Mouse (Mus musculus) c-Kit-negative CD71-positive TER-119-positive erythroid progenitor cells, embryonic 14.5 days (primary cell): ENCODE measurements at regions not wholly inside any gene's neighbourhood (a gene's known extent, or its start where the extent isn't known, plus 50 kb on each side); places are given as distances from the start of the nearest gene placed in this dataset.

Experiments used
- DNase-seq: peaks from one replicate; pipeline ENCODE4 v3.0.0-alpha.2; 2013; ENCODE audit warnings: low read depth, low spot score

DNA sequence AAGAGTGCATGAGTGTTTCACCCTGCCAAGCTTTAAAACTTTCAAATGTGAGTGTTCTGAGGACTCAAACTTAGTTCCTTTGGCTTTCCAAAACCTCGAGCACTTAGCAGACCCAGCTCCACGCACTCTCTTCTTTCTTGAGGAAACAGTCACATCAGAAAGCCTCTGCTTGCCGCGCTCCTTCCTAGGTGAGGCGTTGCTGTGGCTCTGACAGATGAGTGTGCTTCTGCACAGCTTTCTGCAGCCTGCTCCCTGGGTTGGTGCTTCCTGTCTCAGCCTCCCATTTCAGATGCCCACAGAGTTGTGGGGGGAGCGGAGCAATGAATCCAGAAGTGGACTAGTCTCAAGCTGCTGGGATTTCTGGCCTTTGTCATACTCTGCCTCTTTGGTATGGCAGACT is 95.3 kb upstream of the Id2 start:
- no peak for DNase-seq

DNA sequence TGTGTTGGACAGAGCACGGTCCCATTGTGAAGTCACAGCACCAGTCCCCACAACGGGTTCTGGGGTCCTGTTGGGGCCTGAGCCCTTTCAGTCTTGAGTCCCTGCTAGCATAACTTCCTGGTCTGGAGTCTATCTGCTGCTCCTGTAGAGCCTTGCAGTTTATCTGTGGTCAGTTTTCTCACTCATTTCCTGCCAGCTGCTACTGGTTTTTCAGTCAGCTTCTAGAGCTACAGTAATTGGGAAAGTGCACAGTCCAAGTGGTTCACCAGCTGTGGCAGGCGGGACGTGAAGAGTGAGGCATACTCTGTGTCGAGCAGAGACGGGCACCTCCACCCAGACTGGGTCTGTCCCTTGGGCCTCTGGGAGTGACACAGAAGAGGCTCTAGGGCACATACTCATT is 93.4 kb upstream of the Id2 start:
- DNase-seq = no peak

DNA sequence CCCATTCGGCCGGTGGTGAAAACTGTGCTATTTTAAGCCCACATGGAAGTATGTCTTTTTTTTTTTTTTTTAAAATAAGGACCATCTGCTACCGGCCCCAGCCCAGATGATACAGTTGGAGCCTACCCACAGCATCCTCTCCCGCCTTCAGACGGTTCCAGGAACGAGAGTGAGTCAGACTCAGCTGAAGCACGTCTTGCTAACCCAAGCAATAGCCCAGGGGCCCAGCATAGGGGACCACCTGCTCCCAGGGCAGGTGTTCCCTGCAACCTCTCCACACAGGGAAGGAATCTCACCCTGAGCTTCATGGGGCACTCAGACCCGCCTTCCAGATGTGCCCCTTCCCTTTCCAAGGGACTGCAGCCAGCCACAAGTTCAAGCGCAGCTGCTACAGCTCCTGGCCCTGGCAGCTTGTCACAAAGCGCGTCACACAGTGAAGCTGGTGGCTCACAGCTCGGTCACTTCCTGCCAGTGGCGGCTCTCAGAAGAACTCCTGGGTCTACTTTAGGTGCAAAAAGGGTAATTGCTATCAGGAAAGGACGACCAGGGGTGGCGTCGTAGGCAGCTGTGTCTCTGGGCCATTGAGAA is 92.3 kb upstream of the Id2 start:
- no peak for DNase-seq

DNA sequence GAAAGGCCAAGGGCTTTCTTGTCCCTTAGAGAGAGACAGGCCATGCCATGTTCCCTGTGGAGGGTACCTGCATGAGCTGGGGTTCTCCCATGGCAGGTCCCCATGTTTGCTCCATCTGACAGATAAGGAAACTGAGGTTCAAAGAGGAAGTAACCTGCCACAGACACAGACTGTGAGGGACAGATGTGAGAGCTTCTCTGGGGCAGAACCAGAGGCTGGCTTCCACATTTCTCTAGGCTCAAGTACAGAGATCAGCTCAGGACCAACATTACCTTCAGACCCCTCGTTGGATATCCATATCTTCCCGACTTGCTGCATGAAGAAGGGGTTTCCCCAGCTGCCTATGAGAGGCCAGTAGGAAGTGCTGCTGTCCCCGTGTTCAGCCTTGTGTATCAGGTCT is 91.6 kb upstream of the Id2 start:
- no peak for DNase-seq

DNA sequence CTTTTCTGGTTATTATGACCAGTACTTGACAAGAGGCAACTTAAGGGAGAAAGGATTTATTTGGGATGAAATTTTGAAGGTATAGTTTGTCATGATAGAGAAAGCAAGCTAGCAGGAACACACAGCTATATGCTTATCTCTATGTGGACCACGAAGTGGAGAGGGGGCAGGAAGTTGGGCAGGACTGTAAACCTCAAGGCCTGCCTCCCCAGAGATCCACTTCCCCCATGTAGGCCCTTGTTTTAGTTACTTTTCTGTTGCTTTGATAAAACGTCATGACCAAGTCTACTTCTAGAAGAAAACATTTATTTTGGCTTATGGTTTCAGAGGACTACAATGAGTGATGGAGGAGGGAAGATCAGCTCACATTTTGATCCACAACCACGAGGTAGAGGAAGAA is 90.3 kb upstream of the Id2 start:
- no peak for DNase-seq

DNA sequence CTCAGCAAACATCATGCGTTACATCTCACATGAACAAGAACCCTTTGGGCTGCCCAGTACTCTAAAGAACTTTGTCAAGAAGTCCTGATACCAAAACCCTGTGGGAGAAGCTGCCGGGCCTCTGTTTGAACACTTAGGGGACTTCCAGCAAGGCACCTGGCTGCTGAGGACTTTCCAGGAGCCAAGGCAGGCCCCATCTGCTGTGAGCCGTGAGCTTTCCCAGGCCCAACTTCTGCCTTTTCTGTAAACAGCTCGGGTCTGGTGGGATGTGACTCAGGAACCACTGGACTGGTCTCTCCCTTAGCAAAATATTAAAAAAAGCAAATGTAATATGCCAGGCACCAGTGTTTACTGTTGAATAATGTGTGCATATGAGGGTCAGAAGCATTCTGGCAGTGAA is 85.7 kb upstream of the Id2 start:
- DNase-seq = no peak

DNA sequence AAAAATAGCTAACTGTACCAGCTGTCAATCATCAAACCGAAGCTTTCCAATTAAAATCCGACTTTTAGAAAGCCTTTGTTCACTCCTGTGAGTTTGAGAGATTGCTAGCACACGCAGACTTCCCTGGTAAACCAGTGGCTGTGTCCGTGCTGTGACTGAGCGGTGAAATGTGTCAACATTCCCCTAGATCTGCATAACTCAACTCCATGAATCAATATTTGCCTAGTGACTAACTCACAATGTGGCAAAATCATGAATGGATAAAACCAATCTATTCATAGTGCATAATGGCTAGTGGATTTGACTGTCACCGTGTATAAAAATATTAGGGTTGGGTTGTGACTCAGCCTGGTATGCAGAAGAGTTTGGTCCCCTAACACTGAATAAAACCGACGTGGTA is 84.4 kb upstream of the Id2 start:
- no peak for DNase-seq

DNA sequence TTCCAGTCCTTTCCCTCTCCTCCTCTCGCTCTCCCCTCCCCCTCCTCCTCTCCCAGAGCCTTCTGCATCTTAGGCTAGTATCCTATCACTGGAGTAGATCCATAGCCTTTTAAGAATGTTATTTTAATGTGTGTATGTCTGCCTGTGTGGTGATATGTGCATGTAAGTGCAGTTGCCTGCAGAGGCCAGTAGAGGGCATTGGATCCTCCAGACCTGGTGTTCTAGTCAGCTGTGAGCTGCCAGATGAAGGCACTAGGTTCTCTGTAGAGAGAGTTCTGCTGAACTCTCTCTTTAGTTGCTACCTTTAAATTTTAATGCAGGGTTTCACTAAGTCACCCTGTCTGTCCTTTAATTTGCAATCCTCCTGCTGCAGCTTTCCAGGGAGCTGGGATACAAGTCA is 83.9 kb upstream of the Id2 start:
- DNase-seq = no peak

DNA sequence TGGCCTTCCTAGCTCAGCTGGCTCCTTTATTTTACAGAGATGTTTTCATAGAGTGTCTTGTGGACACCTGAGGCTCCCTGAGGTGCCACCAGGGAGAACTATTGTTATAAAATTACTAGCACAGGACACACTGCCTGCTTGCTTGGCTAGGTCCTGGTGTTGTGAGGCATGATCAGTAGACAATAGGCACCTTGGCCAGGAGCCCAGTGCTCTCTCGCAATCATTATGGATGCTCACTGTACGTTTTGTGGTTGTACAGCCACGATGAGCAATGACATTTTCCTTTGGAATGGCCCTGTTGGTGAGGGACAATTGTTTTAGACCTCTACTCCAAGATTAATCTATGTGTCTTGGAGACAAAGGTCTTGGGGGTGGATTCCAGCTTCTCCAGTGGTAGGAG is 83.3 kb upstream of the Id2 start:
- DNase-seq = no peak

DNA sequence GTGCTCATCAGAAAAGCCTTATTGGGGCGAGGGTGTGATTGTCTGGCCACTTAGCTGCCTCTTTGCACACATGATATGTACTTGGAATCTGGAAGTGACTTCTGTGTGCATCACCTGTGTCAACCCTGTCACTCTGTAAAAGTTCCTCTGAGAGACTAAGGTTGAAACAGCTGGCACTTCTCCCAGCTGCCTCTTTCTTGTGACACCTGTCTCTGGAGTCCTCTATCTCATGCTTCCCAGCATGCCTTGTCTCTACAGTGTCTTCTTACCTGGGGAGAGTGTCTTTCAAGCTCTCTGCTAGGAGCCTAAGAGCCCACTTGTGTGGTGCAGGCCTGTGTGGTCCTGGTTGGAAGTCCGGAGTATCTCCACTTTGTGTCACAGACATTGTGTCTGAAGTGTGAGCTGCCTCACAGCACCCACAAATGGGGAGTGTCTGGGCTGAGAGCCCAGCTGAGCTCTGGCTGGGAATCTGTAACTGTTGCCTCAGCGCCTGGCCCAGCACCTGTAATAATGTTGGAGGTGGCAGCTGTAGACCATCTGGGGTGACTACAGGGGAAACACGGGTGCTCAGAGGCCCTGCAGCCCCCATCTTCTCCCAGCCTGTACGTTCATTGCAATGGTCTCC is 81.7 kb upstream of the Id2 start:
- DNase-seq = no peak

DNA sequence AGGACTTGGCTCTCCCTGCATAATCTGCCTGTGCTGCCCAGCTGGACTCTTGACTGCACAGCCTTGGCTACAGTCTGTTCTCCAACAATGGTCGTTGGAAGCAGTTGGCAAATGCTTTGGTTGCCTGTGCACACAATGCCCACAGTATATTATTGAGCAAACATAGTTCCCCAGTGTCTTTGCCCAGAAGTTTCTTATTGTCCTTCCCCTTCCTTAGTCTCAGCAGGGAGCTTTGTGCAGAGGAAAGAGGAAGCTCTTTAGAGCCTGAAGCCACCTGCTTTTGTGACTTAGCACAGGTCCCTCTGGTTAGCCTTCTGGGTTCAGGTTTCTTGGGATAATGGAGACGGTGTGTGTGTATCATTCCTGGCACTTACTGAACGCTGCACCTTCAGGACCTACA is 80.9 kb upstream of the Id2 start:
- DNase-seq = no peak

DNA sequence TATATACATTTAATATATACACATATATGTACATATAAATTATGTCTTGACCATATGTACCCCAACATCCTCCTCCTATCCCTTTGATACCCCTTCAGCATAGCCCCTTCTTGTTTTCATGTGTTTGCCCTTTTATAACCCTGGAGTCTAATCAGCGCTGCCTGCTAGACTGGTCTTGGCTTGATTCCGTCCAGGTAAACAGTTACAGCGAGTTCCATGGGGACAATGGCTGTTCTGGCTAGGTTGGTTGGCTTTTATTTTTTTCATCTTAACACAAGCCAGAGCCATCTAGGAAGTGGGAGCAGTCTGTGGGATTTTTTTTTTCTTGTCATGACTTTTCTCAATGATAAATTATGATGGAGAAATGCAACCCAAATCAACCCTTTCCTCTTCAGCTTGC is 79.6 kb upstream of the Id2 start:
- DNase-seq = no peak

DNA sequence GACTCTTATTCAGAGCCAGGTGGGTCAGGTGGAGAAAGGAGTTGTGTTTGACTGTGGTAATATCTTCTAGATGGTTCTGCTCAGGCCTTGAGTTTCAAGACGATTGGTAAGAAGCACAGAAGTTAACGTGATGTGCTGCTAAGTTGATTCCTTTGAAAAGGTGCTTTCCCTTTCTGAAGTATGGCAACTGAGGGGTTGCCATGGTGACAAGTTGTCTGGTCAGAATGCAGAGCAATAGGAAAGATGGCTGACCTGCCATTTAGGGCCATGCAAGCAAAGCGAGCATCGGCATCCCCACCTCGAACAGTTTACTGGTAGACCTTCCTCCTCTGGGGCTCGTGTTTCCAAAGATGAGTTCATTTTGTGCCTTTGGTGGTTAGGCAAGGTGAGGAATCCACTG is 76.1 kb upstream of the Id2 start:
- DNase-seq = no peak

DNA sequence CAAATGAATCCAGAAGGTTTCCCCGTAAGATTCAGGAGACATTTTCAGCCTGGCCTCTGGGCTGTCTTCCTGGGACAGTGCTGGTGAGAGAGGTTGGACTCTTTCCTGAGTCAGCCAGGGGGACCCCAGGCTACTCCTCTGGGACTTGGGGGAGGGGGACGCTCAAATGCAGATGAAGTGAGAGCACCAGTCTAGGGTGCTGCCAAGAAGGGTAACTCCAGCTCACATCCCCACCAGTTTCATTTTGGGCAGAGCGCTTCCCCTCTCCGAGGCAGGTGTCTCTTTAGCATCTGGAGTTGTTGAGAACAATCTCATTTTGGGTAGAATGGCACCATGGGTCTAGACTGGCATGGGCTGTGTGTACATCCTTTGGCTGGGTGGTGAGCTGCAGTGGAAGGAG is 75.5 kb upstream of the Id2 start:
- no peak for DNase-seq

DNA sequence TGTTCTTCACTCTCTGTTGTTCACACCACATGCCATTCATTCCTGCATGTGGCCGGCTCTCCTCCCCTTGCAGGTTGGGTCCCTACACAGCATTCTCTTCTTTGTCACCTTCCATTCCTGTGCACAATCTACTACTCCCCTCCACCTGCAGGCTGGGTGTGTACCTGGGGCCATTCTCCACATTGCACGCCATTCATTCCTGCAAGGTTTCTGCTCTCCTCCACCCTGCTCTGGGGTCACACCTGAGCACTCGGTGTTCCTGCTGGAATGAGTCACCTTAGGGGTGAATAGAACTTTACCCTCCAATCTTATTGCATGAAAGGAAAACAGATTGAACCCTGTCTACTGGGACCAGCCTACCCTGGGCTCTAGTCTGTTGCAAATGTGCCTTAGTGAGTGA is 72.7 kb upstream of the Id2 start:
- DNase-seq = no peak

DNA sequence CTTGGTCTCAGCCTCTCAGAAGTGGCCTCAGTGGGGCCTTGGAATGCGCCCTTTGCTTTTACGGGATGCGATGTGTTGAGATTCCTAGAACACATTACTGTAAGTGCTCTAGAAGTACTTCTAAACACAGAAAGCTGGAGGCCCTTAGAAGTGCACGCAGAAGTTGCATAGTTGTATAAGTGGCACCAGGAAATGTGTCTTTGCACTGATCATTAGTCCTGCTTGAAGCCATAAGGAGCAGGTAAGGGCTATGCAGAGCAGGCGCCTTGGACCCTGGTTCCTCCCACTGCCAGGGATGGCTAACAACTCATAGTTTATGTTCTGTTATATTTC is 71.2 kb upstream of the Id2 start:
- no peak for DNase-seq

DNA sequence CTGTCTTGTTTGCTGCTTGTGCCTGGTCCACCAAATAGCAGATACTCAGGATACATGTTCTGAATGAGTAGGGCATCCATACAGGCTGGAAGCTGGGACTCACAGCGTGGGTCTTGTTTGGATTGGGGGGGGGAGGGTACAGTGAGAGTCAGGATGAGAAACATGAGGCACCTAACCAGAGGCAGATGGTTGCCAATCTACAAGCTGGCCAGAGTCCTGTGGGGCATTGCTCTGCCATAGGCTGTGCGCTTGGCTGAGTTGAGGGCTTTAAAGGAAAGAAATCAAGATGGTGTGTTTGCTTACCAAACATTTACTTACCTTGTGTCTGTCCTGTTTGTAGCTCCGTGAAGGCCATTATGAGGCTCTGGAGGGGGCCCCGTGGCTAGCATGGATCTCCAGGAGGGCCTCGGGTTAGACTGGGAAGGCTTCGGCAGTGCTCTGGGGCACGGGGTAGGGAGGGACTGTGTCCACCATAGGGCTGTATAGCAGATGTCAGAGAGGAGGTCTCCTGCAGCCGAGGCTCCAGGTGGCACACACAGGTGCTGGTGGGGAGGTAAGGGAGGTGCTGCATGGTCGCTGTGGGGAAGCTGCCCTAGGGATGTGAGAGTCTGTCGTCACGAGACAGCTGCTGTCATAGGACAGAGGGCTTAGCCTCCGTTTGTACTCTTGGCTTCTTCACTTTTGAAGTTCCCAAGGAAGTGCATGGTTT is 70.7 kb upstream of the Id2 start:
- DNase-seq = no peak

DNA sequence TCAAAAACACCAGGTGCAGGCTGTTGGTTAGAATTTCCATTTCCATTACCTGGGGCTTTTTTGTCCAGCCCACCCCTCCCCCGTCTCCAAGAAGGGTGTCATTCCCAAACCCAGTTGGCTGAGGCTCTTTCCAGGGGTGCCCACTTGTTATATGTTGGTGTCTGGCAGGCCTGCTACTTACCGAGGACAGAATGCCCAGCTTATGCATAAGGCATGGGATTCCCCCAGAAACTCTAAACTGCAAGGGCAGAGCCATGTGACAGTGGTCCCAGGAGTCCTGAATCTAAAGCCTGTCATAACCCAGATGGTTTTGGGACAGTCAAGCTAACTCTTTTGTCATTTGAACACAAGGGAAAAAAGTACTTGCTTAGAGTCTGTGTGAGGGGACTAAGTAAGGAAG is 69.6 kb upstream of the Id2 start:
- no peak for DNase-seq

DNA sequence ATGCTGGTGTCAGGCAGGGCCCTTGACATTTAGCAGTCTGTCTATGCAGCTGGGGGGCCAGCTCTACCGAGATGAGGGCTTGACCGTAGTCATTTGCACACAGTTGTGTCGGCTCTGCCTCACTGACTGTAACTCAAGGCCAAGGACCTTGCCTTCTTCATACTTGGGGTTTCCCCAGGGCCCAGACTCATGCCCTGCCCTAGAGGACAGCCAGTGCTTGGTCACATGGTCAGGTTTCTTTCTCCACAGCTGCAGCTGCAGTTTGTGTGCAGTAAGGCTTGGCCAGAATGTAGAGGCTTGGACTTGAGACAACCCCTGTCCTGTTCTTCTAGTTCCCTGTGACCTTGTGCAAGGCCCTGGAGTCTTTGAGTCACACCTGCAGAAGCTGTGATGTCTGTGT is 68.7 kb upstream of the Id2 start:
- DNase-seq = no peak

DNA sequence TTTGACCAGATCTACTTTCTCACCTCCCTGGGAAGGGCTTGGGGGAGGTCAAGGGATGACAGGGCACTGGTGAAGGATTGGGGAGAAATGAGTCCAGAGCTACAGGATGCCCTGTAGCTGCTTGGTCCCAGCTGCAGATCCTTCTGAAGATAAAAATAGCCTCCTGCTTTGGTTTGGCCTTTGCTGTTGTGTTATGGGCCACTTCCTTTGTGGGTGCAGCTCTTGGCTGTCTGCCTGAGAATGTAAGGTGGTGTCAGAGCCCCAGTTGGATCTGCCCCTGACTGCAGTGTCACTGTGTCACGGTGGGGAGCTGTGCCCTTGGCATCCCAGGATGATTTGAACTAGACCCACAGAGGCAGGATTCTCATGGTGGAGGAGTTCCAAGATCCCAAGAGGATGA is 67.8 kb upstream of the Id2 start:
- DNase-seq = no peak

DNA sequence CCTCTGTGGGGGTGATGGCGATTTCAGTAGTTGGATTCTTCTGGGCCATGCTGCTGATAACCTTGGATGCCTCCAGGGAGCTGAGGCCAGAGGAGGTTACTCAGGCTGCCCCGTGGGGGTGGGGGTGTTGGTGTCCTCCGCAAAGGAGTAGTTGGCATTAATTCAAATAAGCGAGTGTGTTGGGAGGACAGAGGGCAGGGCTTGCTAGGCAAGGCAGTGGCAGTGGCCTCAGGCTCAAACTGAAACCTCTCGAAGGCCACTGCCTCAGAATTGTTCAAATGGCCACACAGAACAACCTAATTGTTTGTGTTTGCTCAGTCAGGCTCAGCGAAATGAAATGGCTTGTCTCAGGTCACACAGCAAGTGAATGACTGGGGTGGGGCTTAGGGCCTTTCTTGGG is 66.6 kb upstream of the Id2 start:
- DNase-seq = no peak

DNA sequence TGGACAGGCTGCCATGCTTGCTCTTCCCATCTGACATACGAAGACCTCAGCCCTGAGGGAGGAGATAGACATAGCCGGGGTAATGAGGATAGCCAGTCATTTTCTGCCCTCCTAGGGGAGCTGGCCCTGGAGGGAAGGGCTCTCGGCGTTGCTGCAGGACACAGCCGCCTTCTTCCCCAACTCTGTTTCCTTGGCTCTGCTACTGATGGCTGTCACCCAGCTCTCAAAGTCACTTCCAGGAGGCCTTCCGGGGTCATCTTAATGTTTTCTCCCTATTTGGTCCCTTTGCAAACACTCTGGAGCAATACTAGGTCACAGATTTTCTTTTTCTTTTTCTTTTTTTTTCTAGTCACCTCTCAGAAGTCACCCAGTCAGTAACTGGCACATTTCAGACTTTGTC is 65.9 kb upstream of the Id2 start:
- DNase-seq = no peak

DNA sequence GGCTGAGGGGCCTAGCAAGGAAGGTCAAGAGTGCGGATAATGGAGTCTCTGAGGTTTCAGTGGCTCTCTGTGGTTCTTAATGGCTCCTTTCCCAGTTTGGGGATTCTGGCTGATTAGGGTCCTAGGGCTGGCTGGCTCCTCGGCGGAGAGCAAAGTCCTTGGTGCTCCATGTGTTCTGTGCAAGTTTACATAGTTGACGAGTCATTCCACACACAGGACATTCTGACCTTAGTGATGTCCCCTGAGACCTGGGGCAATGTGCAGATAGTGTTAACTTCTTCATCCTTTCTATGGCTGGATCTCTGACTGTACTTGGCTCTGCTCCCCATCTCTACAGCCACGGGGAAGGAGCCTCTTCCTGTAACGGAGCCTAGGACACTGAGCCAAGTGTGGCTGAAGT is 65.0 kb upstream of the Id2 start:
- no peak for DNase-seq
